Mouse (Mus musculus) hindbrain, embryonic 12.5 days (tissue): ENCODE measurements at regions not wholly inside any gene's neighbourhood (a gene's known extent, or its start where the extent isn't known, plus 50 kb on each side); places are given as distances from the start of the nearest gene placed in this dataset.

ENCODE experiments used
- ATAC-seq: fragments of 200-750 bp; cut with Nextera tagmentation; 2 replicates; pipeline ENCODE4 v1.8.0; 2017; ENCODE audit warnings: moderate TSS enrichment; ENCODE audit not compliant: low FRiP score
- H3K27ac ChIP-seq: fragments of 300-500 bp; sonication (generic); 2 replicates; pipeline ENCODE4 v1.5.1; 2016; ENCODE audit warnings: mild to moderate bottlenecking
- H3K27me3 ChIP-seq: fragments of 300-500 bp; sonication (generic); 2 replicates; pipeline ENCODE4 v1.6.1; 2016; ENCODE audit warnings: mild to moderate bottlenecking
- H3K36me3 ChIP-seq: fragments of 300-500 bp; sonication (generic); 2 replicates; pipeline ENCODE4 v1.6.1; 2016; ENCODE audit warnings: mild to moderate bottlenecking
- H3K4me1 ChIP-seq: fragments of 300-500 bp; sonication (generic); 2 replicates; pipeline ENCODE4 v1.6.1; 2016
- H3K4me2 ChIP-seq: fragments of 300-500 bp; sonication (generic); replicated peaks from 2 replicates; pipeline ENCODE4 v1.6.1; 2016; ENCODE audit warnings: mild to moderate bottlenecking
- H3K4me3 ChIP-seq: fragments of 300-500 bp; sonication (generic); 2 replicates; pipeline ENCODE4 v1.5.1; 2016; ENCODE audit warnings: mild to moderate bottlenecking
- H3K9ac ChIP-seq: fragments of 300-500 bp; sonication (generic); 2 replicates; pipeline ENCODE4 v1.6.1; 2016; ENCODE audit warnings: mild to moderate bottlenecking, moderate library complexity
- H3K9me3 ChIP-seq: fragments of 300-500 bp; sonication (generic); replicated peaks from 2 replicates; pipeline ENCODE4 v1.6.1; 2016; ENCODE audit warnings: mild to moderate bottlenecking
- WGBS: fragments of 180-500 bp; shearing (Covaris S2); methylation state at CpG from one replicate; pipeline ENCODE4 v1.1.7; 2016; 5-methylcytosine and 5-hydroxymethylcytosine counted together

- H3K27ac ChIP-seq, result no peak overlapping the region
- no peaks in the 10 kb centered on the region for H3K4me1 ChIP-seq
- no peak overlapping the region for H3K4me3 ChIP-seq
- no peaks in the 10 kb centered on the region for H3K36me3 ChIP-seq
- H3K9ac ChIP-seq, result no peak overlapping the region
- H3K27me3 ChIP-seq, result no peaks in the 10 kb centered on the region
- no peak overlapping the region for H3K4me2 ChIP-seq
- no peaks in the 10 kb centered on the region for H3K9me3 ChIP-seq
- no peak for ATAC-seq
Observed at GRCm38 (mm10) chr1:143946933-143947332, 57.0 kb downstream of the Rgs2 start.

GRCm38 (mm10) chr1:143941465-143941864, 62.5 kb downstream of the Rgs2 start:
- Histone ChIP-seq H3K27ac (no peak overlapping the region), H3K9me3 (no peaks in the 10 kb centered on the region), H3K36me3 (no peaks in the 10 kb centered on the region), H3K9ac (no peak overlapping the region), H3K27me3 (no peaks in the 10 kb centered on the region), H3K4me3 (no peak overlapping the region), H3K4me2 (no peak overlapping the region), H3K4me1 (0 out of 2 replicates have a peak, but pooled peaks cover 2% of the 10 kb centered on the region)
- peak; percentile 70; the same call in 1 of the 2 replicates for ATAC-seq
- WGBS, result 67% methylated on average over 5 of the region's 5 CpGs

- H3K27ac ChIP-seq, result no peak overlapping the region
- H3K36me3 ChIP-seq, result no peaks in the 10 kb centered on the region
- no peak overlapping the region for H3K4me2 ChIP-seq
- no peak overlapping the region for H3K9ac ChIP-seq
- H3K27me3 ChIP-seq, result no peaks in the 10 kb centered on the region
- 0 out of 2 replicates have a peak, but pooled peaks cover 2% of the 10 kb centered on the region for H3K4me1 ChIP-seq
- no peak overlapping the region for H3K4me3 ChIP-seq
- WGBS, result 55% methylated on average over 2 of the region's 2 CpGs
- ATAC-seq, result no peak
- no peaks in the 10 kb centered on the region for H3K9me3 ChIP-seq
Observed at GRCm38 (mm10) chr1:143939511-143939910, 64.5 kb downstream of the Rgs2 start.

GRCm38 (mm10) chr1:143938569-143938968, 65.4 kb downstream of the Rgs2 start:
- no peak overlapping the region for H3K9ac ChIP-seq
- no peaks in the 10 kb centered on the region for H3K9me3 ChIP-seq
- H3K4me2 ChIP-seq, result no peak overlapping the region
- WGBS, result 64% methylated on average over 3 of the region's 3 CpGs
- H3K4me3 ChIP-seq, result no peak overlapping the region
- H3K36me3 ChIP-seq, result no peaks in the 10 kb centered on the region
- 0 out of 2 replicates have a peak, but pooled peaks cover 2% of the 10 kb centered on the region for H3K4me1 ChIP-seq
- ATAC-seq, result peak; percentile 23; the same call in 1 of the 2 replicates
- H3K27me3 ChIP-seq, result no peaks in the 10 kb centered on the region
- 0 out of 2 replicates have a peak overlapping the region, but pooled peaks have one; percentile 23 for H3K27ac ChIP-seq

- WGBS, result 90% methylated on average over 3 of the region's 3 CpGs
- Histone ChIP-seq H3K9ac (no peak overlapping the region), H3K9me3 (no peaks in the 10 kb centered on the region), H3K36me3 (no peaks in the 10 kb centered on the region), H3K4me1 (no peaks in the 10 kb centered on the region), H3K4me2 (no peak overlapping the region), H3K27me3 (no peaks in the 10 kb centered on the region), H3K4me3 (no peak overlapping the region), H3K27ac (no peak overlapping the region)
- no peak for ATAC-seq
Observed at GRCm38 (mm10) chr1:143930798-143931197, 73.2 kb downstream of the Rgs2 start.

- Histone ChIP-seq H3K4me1 (no peaks in the 10 kb centered on the region), H3K4me2 (no peak overlapping the region), H3K4me3 (no peak overlapping the region), H3K27me3 (no peaks in the 10 kb centered on the region), H3K9ac (no peak overlapping the region), H3K27ac (no peak overlapping the region), H3K36me3 (no peaks in the 10 kb centered on the region), H3K9me3 (no peaks in the 10 kb centered on the region)
- ATAC-seq, result no peak
- 59% methylated on average over 5 of the region's 5 CpGs for WGBS
Observed at GRCm38 (mm10) chr1:143929567-143930165, 74.3 kb downstream of the Rgs2 start.

- H3K4me3 ChIP-seq, result no peak overlapping the region
- H3K27ac ChIP-seq, result no peak overlapping the region
- ATAC-seq, result no peak
- no peaks in the 10 kb centered on the region for H3K9me3 ChIP-seq
- H3K9ac ChIP-seq, result no peak overlapping the region
- H3K4me1 ChIP-seq, result peaks cover 8% of the 10 kb centered on the region
- no peaks in the 10 kb centered on the region for H3K36me3 ChIP-seq
- H3K4me2 ChIP-seq, result no peak overlapping the region
- 78% methylated on average over 1 of the region's 1 CpGs for WGBS
- peaks cover 3% of the 10 kb centered on the region; the same call in 1 of the 2 replicates for H3K27me3 ChIP-seq
Observed at GRCm38 (mm10) chr1:143922499-143922898, 81.5 kb downstream of the Rgs2 start.

GRCm38 (mm10) chr1:143920256-143920655, 83.7 kb downstream of the Rgs2 start:
- H3K27ac ChIP-seq, result no peak overlapping the region
- H3K4me1 ChIP-seq, result peaks cover 8% of the 10 kb centered on the region
- no peaks in the 10 kb centered on the region for H3K36me3 ChIP-seq
- no peak overlapping the region for H3K9ac ChIP-seq
- no peaks in the 10 kb centered on the region for H3K9me3 ChIP-seq
- H3K4me2 ChIP-seq, result 0 out of 2 replicates have a peak overlapping the region, but pooled peaks have one; percentile 9
- no peak overlapping the region for H3K4me3 ChIP-seq
- 26% methylated on average over 7 of the region's 7 CpGs for WGBS
- H3K27me3 ChIP-seq, result peaks cover 8% of the 10 kb centered on the region; the same call in 1 of the 2 replicates
- ATAC-seq, result peak; percentile 58; the same call in 1 of the 2 replicates

- Histone ChIP-seq H3K27me3 (peaks cover 8% of the 10 kb centered on the region; the same call in 1 of the 2 replicates), H3K4me1 (peaks cover 8% of the 10 kb centered on the region), H3K36me3 (no peaks in the 10 kb centered on the region), H3K9ac (no peak overlapping the region), H3K4me2 (no peak overlapping the region), H3K4me3 (no peak overlapping the region), H3K27ac (no peak overlapping the region), H3K9me3 (no peaks in the 10 kb centered on the region)
- no peak for ATAC-seq
- WGBS, result 70% methylated on average over 5 of the region's 5 CpGs
Observed at GRCm38 (mm10) chr1:143918949-143919348, 85.0 kb downstream of the Rgs2 start.

GRCm38 (mm10) chr1:143918146-143918774, 85.7 kb downstream of the Rgs2 start:
- Histone ChIP-seq H3K4me2 (no peak overlapping the region), H3K27me3 (peaks cover 8% of the 10 kb centered on the region; the same call in 1 of the 2 replicates), H3K4me3 (no peak overlapping the region), H3K9ac (no peak overlapping the region), H3K27ac (no peak overlapping the region), H3K4me1 (peaks cover 8% of the 10 kb centered on the region), H3K36me3 (no peaks in the 10 kb centered on the region), H3K9me3 (no peaks in the 10 kb centered on the region)
- ATAC-seq, result no peak
- WGBS, result 89% methylated on average over 9 of the region's 9 CpGs

- WGBS, result 73% methylated on average over 5 of the region's 5 CpGs
- no peak for ATAC-seq
Observed at GRCm38 (mm10) chr1:143917623-143918022, 86.3 kb downstream of the Rgs2 start.

GRCm38 (mm10) chr1:143916587-143916986, 87.4 kb downstream of the Rgs2 start:
- no peak overlapping the region for H3K27ac ChIP-seq
- no peak overlapping the region for H3K4me3 ChIP-seq
- no peak for ATAC-seq
- no peaks in the 10 kb centered on the region for H3K9me3 ChIP-seq
- H3K4me1 ChIP-seq, result peaks cover 8% of the 10 kb centered on the region
- 90% methylated on average over 9 of the region's 9 CpGs for WGBS
- no peaks in the 10 kb centered on the region for H3K36me3 ChIP-seq
- H3K4me2 ChIP-seq, result no peak overlapping the region
- peaks cover 4% of the 10 kb centered on the region; the same call in 1 of the 2 replicates for H3K27me3 ChIP-seq
- no peak overlapping the region for H3K9ac ChIP-seq

More at GRCm38 (mm10) chr1:143917623-143918022, 86.3 kb downstream of the Rgs2 start:
- H3K9me3 ChIP-seq, result no peaks in the 10 kb centered on the region
- no peak overlapping the region for H3K9ac ChIP-seq
- peaks cover 7% of the 10 kb centered on the region; the same call in 1 of the 2 replicates for H3K27me3 ChIP-seq
- H3K4me2 ChIP-seq, result no peak overlapping the region
- H3K4me1 ChIP-seq, result peaks cover 8% of the 10 kb centered on the region
- no peaks in the 10 kb centered on the region for H3K36me3 ChIP-seq
- no peak overlapping the region for H3K27ac ChIP-seq
- H3K4me3 ChIP-seq, result no peak overlapping the region
